Mouse (Mus musculus): ENCODE results near the gene Dnph1. TPM values are rescaled to one million over a fixed set of nuclear protein-coding genes. Genes with fewer than 3 reads are reported as not detected.

The Dnph1 gene
- polyA plus RNA-seq (2017; shearing (Covaris generic)) = 1 to 10 TPM; 2.9 to 5.3 TPM

DNA sequence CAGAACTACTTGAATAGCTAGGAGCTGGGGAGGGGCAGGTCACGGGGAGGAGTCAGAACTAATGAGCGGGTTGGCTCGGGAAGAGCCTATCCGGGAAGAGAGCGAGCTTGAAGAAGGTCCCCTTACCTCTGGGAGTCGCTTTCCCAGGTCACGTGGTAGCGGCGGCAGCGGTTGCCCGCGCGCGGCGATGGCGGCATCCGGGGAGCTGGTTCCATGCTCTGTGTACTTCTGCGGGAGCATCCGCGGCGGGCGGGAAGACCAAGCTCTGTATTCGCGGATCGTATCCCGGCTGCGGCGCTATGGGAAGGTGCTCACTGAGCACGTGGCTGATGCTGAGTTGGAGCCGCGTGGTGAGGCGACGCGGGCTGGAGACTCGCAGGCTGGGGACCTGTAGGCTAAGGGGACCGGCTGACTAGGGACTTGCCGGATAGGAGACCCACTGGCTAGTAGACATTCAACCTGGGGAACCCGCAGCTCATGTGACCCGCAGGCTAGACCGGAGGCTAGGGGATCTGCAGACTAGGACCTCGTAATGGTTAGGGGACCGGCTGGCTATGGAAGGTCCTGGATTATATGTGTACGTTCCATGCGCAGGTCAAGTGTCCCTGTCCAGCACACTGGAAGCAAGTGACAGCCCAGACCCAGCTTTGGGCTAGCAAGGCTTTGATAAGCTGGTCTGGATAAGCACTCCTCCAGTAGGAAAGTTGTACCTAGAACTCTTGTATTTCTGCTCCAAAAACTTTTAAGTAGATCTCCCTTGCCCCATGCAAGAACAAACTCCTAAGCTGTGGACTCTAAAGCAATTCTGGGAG lies at the start of gene Dnph1:
Gene Dnph1, plus strand, starts transcription at position 89 of the 812 bp plus-strand sequence.

DNA sequence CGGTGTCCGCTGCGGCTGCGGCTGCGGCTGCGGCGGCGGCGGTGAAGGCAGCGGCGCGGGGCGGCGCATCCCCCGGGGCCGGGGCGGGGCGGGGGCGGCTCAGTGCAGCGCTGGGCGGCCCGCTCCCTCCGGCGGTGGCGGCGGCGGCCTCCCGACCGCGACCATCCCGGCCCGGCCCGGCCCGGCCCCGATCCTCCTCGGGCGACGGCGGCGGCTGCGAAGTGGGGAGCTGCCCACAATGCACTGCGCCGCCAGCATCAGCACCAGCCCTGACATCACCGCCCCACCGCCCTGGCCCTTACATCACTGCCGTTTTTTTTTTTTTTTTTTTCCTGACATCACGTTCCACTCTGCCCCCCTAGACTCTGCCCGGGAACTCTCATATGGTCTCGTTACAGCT lies 9.1 kb upstream of the Dnph1 start, which contains the start of gene Ttbk1:
Gene Ttbk1, minus strand, starts transcription at position 245 of the 400 bp plus-strand sequence.

DNA sequence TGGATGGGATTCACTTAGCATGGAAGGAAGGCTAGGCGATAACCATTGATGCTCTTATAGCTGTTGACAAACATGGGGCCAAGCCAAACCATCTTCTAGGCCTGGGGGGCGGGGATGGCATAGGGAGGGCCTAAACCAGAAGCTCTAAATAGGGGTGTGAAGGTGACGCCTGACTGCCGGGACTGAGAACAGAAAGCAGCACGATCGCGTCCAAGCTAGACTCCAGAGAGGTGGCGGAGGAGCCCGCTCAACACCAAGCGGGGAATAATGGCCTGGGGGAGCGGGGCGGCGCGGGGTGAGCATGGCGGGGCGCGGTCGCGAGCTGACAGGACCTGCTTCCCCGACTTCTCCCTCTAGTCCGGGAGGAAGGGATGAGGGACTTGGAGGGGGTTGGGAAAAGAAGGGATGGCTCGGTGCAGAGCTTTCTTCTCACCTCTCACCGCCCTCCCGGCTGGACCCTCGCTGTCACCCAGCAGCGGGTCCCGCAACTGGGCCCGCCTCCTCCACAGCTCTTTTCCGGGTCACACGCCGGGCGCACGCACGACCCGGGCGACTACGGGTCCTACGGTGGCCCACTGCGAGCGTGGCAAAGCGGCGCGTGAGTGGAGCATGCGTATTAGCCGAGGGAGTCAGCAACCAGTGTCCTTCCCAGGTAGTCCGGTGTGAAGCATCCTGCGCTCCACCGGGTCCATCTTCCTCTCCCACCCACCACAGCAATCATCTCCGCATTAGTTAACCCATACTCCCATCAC lies 49.5 kb downstream of the Dnph1 start, which contains the start of gene Cul9:
Gene Cul9, minus strand, starts transcription at position 576 of the 752 bp plus-strand sequence.

Other genes starting within 250 kb of the Dnph1 start
- gene Polr1c, start 248.7 kb upstream of the Dnph1 start, polyA plus RNA-seq (2017; shearing (Covaris generic)) = 10 to 100 TPM; 39.4 to 64.3 TPM
- gene Yipf3, start 248.6 kb upstream of the Dnph1 start, polyA plus RNA-seq (2017; shearing (Covaris generic)) = 100 to 1,000 TPM; 171 to 238 TPM
- under 1 TPM; 0.18 to 0.33 TPM for gene Lrrc73, start 243.2 kb upstream of the Dnph1 start, polyA plus RNA-seq (2017; shearing (Covaris generic))
- gene Tjap1, start 213.7 kb upstream of the Dnph1 start, polyA plus RNA-seq (2017; shearing (Covaris generic)) = 10 to 100 TPM; 23.2 to 28.3 TPM
- under 1 TPM in 1 of 2 experiments, not detected in 1; 0.14 TPM for gene Dlk2, start 199.3 kb upstream of the Dnph1 start, polyA plus RNA-seq (2017; shearing (Covaris generic))
- 1 to 10 TPM; 4.2 to 6.3 TPM for gene Abcc10, start 168.4 kb upstream of the Dnph1 start, polyA plus RNA-seq (2017; shearing (Covaris generic))
- gene Zfp318, start 113.0 kb upstream of the Dnph1 start, polyA plus RNA-seq (2017; shearing (Covaris generic)) = 1 to 10 TPM; 5.5 to 8.9 TPM
- under 1 TPM in 1 of 2 experiments, not detected in 1; 0.18 TPM for gene Crip3, start 67.8 kb upstream of the Dnph1 start, polyA plus RNA-seq (2017; shearing (Covaris generic))
- not detected for gene Slc22a7, start 58.3 kb upstream of the Dnph1 start, polyA plus RNA-seq (2017; shearing (Covaris generic))
- under 1 TPM; 0.23 to 0.81 TPM for gene Ttbk1, start 9.0 kb upstream of the Dnph1 start, polyA plus RNA-seq (2017; shearing (Covaris generic))
- 1 to 10 TPM; 1.3 to 5.6 TPM for gene Cul9, start 49.7 kb downstream of the Dnph1 start, polyA plus RNA-seq (2017; shearing (Covaris generic))
- gene Srf, start 59.5 kb downstream of the Dnph1 start, polyA plus RNA-seq (2017; shearing (Covaris generic)) = 10 to 100 TPM; 22.6 to 41.9 TPM
- gene Ptk7, start 132.8 kb downstream of the Dnph1 start, polyA plus RNA-seq (2017; shearing (Covaris generic)) = under 1 TPM in 1 of 2 experiments, not detected in 1; 0.22 TPM
- 10 to 100 TPM; 13.7 to 24.2 TPM for gene Klc4, start 149.3 kb downstream of the Dnph1 start, polyA plus RNA-seq (2017; shearing (Covaris generic))
- gene Mrpl2, start 149.5 kb downstream of the Dnph1 start, polyA plus RNA-seq (2017; shearing (Covaris generic)) = 10 to 100 TPM; 27.8 to 61.8 TPM
- 1 to 10 TPM; 5.3 to 7.8 TPM for gene Cul7, start 153.6 kb downstream of the Dnph1 start, polyA plus RNA-seq (2017; shearing (Covaris generic))
- 10 to 100 TPM; 55.5 to 71.6 TPM for gene Rrp36, start 177.6 kb downstream of the Dnph1 start, polyA plus RNA-seq (2017; shearing (Covaris generic))
- gene Mea1, start 182.1 kb downstream of the Dnph1 start, polyA plus RNA-seq (2017; shearing (Covaris generic)) = 100 to 1,000 TPM; 158 to 160 TPM
- gene Klhdc3, start 184.2 kb downstream of the Dnph1 start, polyA plus RNA-seq (2017; shearing (Covaris generic)) = 10 to 100 TPM; 63.8 to 76.3 TPM
- gene Ppp2r5d, start 208.4 kb downstream of the Dnph1 start, polyA plus RNA-seq (2017; shearing (Covaris generic)) = 10 to 100 TPM; 66.0 to 83.4 TPM
- gene Pex6, start 214.8 kb downstream of the Dnph1 start, polyA plus RNA-seq (2017; shearing (Covaris generic)) = 10 to 100 TPM; 19.5 to 32.7 TPM
- gene Gnmt, start 232.5 kb downstream of the Dnph1 start, polyA plus RNA-seq (2017; shearing (Covaris generic)) = under 1 TPM in 1 of 2 experiments, not detected in 1; 0.55 TPM

All from activated CD4-positive, CD25-positive, alpha-beta regulatory T cell (primary cell).